Mouse (Mus musculus) forebrain, embryonic 14.5 days (tissue): ENCODE results near the gene Ndfip2. TPM values are rescaled to one million over a fixed set of nuclear protein-coding genes. Genes with fewer than 3 reads are reported as not detected.
A peak's percentile ranks its signal among the peaks of the same experiment; 100 is the strongest.

ENCODE experiments used
- ATAC-seq: fragments of 200-750 bp; cut with Nextera tagmentation; 2 replicates; pipeline ENCODE4 v1.8.0; 2017; ENCODE audit warnings: mild to moderate bottlenecking, moderate library complexity
- DNase-seq: peaks from one replicate; pipeline ENCODE4 v3.0.0-alpha.2; 2015; ENCODE audit warnings: low spot score
- H3K27ac ChIP-seq: fragments of 300-500 bp; sonication (generic); 2 replicates; pipeline ENCODE4 v1.5.1; 2014; ENCODE audit warnings: low read depth, mild to moderate bottlenecking, control low read depth, low read length, moderate library complexity
- H3K27me3 ChIP-seq: fragments of 300-500 bp; sonication (generic); replicated peaks from 2 replicates; pipeline ENCODE4 v1.6.1; 2014; ENCODE audit warnings: low read length, control low read depth, mixed read lengths; ENCODE audit not compliant: control insufficient read depth, insufficient read depth
- H3K36me3 ChIP-seq: fragments of 300-500 bp; sonication (generic); 2 replicates; pipeline ENCODE4 v1.6.1; 2014; ENCODE audit warnings: low read length, control low read depth; ENCODE audit not compliant: control insufficient read depth, insufficient read depth
- H3K4me1 ChIP-seq: fragments of 300-500 bp; sonication (generic); 2 replicates; pipeline ENCODE4 v1.6.1; 2014; ENCODE audit warnings: antibody characterized with exemption, low read length, control low read depth; ENCODE audit not compliant: control insufficient read depth, insufficient read depth
- H3K4me2 ChIP-seq: fragments of 300-500 bp; sonication (generic); 2 replicates; pipeline ENCODE4 v1.6.1; 2014; ENCODE audit warnings: mild to moderate bottlenecking, control low read depth, low read length
- H3K4me3 ChIP-seq: fragments of 300-500 bp; sonication (generic); 2 replicates; pipeline ENCODE4 v1.5.1; 2014; ENCODE audit warnings: low read depth, low read length, control low read depth
- H3K9ac ChIP-seq: fragments of 300-500 bp; sonication (generic); 2 replicates; pipeline ENCODE4 v1.6.1; 2014; ENCODE audit warnings: mild to moderate bottlenecking, low read length, control low read depth, moderate library complexity
- H3K9me3 ChIP-seq: fragments of 300-500 bp; sonication (generic); replicated peaks from 2 replicates; pipeline ENCODE4 v1.6.1; 2016; ENCODE audit warnings: low read length, control low read depth, mixed read lengths; ENCODE audit not compliant: control insufficient read depth
- WGBS: fragments of 180-500 bp; shearing (Covaris S2); extraction: QIAGEN DNeasy Blood & Tissue Kit; methylation state at CpG from one replicate; pipeline ENCODE4 v1.1.7; 2014; 5-methylcytosine and 5-hydroxymethylcytosine counted together
- polyA plus RNA-seq: library from polyadenylated mRNA; unstranded; fragments of >200 nt; fragmentation: Nextera tagmentation; extraction: Ambion mirVana; gene quantifications from 2 replicates; pipeline ENCODE4 v1.2.1, GENCODE M21; 2014

Gene Ndfip2
- polyA plus RNA-seq, 1 experiment from 2014 or later = 91.1 TPM

DNA sequence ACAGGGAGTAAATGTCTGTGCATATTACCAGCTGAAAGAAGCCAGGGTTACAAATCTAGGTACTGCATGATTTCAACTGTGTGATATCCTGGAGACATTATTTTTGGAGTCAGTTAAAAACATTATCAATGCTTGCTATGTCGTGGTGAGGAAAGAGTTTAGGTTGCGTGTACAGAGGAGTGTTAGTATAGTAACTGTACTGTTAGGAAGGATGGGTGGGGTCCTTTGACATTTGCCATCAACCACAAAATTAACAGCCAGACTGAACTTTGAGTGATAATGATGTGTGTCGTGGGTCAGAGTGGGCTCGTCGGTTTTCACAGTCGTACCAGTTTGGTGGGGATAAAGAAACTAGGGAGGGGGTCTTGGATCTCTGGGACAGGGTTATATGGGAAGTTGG, 13.7 kb downstream of the Ndfip2 start:
- DNase-seq (no peak), ATAC-seq (no peak)
- Histone ChIP-seq H3K9ac (no peak overlapping the region), H3K36me3 (no peaks in the 10 kb centered on the region), H3K4me2 (no peak overlapping the region), H3K9me3 (no peaks in the 10 kb centered on the region), H3K27me3 (no peaks in the 10 kb centered on the region), H3K27ac (no peak overlapping the region), H3K4me3 (no peak overlapping the region), H3K4me1 (0 out of 2 replicates have a peak, but pooled peaks cover 3% of the 10 kb centered on the region)
- 90% methylated on average over 6 of the region's 6 CpGs for WGBS

- H3K27me3 ChIP-seq = no peaks in the 10 kb centered on the region
- H3K4me2 ChIP-seq = no peak overlapping the region
- no peaks in the 10 kb centered on the region for H3K9me3 ChIP-seq
- 82% methylated on average over 4 of the region's 4 CpGs for WGBS
- 0 out of 2 replicates have a peak, but pooled peaks cover 3% of the 10 kb centered on the region for H3K4me1 ChIP-seq
- H3K36me3 ChIP-seq = no peaks in the 10 kb centered on the region
- DNase-seq (no peak), ATAC-seq (no peak)
- no peak overlapping the region for H3K9ac ChIP-seq
- H3K4me3 ChIP-seq = no peak overlapping the region
- H3K27ac ChIP-seq = no peak overlapping the region
These were observed 14.2 kb downstream of the Ndfip2 start for GRCm38 (mm10) chr14:105272539-105272938.

DNA sequence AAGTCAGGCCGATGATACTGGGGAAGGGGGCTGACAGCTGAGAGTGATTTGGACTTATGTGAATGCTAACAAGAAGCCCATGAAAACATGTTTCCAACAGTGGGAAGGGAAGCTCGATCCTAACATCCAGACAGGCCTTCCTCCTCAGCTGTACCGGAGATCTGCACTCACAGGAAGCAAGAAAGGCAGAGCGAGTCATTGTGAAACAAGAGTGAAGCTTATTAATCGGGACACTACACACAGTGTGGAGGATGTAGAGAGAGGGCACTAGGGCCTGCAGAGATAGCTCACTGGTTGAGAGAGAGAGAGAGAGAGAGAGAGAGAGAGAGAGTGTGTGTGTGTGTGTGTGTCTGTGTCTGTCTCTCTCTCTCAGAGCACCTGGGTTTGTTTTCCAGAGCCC, 16.8 kb downstream of the Ndfip2 start:
- no peak overlapping the region for H3K27ac ChIP-seq
- H3K4me3 ChIP-seq = no peak overlapping the region
- ATAC-seq = no peak
- H3K9me3 ChIP-seq = no peaks in the 10 kb centered on the region
- no peak overlapping the region for H3K4me2 ChIP-seq
- no peak overlapping the region for H3K9ac ChIP-seq
- 0 out of 2 replicates have a peak, but pooled peaks cover 3% of the 10 kb centered on the region for H3K4me1 ChIP-seq
- no peaks in the 10 kb centered on the region for H3K27me3 ChIP-seq
- H3K36me3 ChIP-seq = no peaks in the 10 kb centered on the region
- 78% methylated on average over 5 of the region's 5 CpGs for WGBS
- no peak for DNase-seq

DNA sequence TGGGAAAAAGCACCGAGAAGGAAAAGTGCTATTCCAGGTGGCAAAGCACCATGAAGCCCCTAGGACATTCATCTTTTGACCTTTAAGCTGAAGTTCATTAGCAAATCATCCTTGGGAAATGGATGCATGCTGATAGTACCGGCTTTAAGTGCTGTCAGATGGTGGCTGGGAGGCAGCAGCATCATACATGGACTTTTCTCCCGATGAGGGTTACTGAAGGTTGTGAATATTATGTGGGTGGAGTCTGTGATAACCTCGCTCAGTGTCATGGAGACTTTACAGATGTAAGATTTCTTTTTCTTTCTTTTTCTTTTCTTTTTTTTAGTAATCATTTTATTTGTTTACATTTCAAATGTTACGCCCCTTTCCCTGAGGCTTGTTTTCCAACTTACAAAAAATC, 18.9 kb downstream of the Ndfip2 start:
- DNase-seq = no peak
- WGBS = 91% methylated on average over 5 of the region's 5 CpGs
- 0 out of 2 replicates have a peak, but pooled peaks cover 3% of the 10 kb centered on the region for H3K4me1 ChIP-seq
- no peaks in the 10 kb centered on the region for H3K27me3 ChIP-seq
- no peak overlapping the region for H3K4me3 ChIP-seq
- ATAC-seq = no peak
- no peak overlapping the region for H3K9ac ChIP-seq
- no peak overlapping the region for H3K27ac ChIP-seq
- H3K4me2 ChIP-seq = no peak overlapping the region
- no peaks in the 10 kb centered on the region for H3K36me3 ChIP-seq
- H3K9me3 ChIP-seq = no peaks in the 10 kb centered on the region

DNA sequence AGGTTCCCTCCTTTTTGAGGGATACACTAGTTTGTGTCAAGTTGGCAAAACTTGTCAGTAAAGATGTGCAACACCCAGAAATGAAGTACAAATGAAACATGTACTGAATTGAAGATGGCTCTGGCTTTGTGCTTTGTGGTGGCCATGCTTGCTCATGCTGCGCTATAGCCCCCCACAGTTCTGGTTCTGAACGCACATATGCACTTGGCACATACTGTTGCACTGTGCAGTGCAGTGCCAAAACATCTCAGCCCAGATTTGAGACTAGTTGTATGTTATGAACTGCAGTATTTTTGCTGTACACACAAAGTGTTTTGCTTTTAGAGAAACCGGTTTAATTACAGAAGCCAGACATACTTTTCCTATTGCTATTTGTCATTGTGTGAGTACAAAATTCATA, 25.7 kb downstream of the Ndfip2 start:
- Histone ChIP-seq H3K9ac (no peak overlapping the region), H3K4me3 (no peak overlapping the region), H3K9me3 (no peaks in the 10 kb centered on the region), H3K4me2 (no peak overlapping the region), H3K36me3 (peaks cover 7% of the 10 kb centered on the region), H3K27ac (no peak overlapping the region), H3K4me1 (no peaks in the 10 kb centered on the region), H3K27me3 (no peaks in the 10 kb centered on the region)
- ATAC-seq (peak; percentile 66; the same call in 1 of the 2 replicates), DNase-seq (peak; percentile 3)
- 84% methylated on average over 3 of the region's 3 CpGs for WGBS

GRCm38 (mm10) chr14:105287557-105287956, 29.2 kb downstream of the Ndfip2 start:
- whole genome bisulfite sequencing = 90% methylated on average over 4 of the region's 4 CpGs
- Histone ChIP-seq H3K27me3 (no peaks in the 10 kb centered on the region), H3K4me3 (no peak overlapping the region), H3K27ac (no peak overlapping the region), H3K9ac (no peak overlapping the region), H3K36me3 (peaks cover 14% of the 10 kb centered on the region), H3K4me2 (no peak overlapping the region), H3K4me1 (no peaks in the 10 kb centered on the region), H3K9me3 (no peaks in the 10 kb centered on the region)
- no peak for ATAC-seq
- DNase-seq = no peak

- Histone ChIP-seq H3K27ac (no peak overlapping the region), H3K9ac (no peak overlapping the region), H3K36me3 (peaks cover 17% of the 10 kb centered on the region), H3K4me3 (no peak overlapping the region), H3K9me3 (no peaks in the 10 kb centered on the region), H3K4me1 (no peaks in the 10 kb centered on the region), H3K4me2 (no peak overlapping the region), H3K27me3 (no peaks in the 10 kb centered on the region)
- WGBS = 93% methylated on average over 2 of the region's 2 CpGs
- DNase-seq (no peak), ATAC-seq (no peak)
These were observed 29.6 kb downstream of the Ndfip2 start for GRCm38 (mm10) chr14:105287972-105288371.

DNA sequence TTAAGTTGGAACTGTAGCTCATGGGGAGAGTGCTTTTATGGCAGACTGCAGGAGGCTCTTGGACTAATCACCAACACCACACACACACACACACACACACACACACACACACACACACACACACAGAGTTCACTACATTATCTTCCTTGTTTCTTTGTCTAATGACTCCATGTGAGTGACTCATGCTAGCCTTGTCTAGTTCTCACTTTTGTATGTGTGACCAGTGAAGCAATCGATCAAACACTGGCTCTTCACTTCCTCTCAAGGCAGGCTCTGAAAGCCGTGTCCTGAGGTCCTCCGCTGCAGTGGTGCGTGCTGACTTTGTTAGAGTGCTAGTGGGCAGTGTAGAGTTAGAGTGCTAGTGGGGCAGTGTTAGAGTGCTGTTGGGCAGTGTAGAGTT, 30.2 kb downstream of the Ndfip2 start:
- H3K4me3 ChIP-seq = no peak overlapping the region
- DNase-seq = no peak
- 91% methylated on average over 4 of the region's 4 CpGs for WGBS

DNA sequence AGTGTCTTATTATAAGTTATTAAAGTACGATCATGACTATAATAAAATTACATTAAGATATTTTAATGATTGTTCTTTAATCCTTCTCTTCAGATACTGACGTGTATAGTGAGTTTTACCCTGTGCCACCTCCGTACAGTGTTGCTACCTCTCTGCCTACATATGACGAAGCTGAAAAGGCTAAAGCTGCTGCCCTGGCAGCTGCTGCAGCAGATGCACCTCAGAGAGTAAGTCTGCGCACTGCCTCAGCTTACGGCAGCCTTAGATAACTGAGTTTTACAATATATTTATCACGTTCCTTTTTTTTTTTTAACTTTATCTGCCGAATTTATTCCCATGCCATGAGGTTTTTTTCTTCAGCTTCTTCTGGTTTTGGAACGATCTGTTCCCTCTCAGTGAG, 33.8 kb downstream of the Ndfip2 start:
- DNase-seq (no peak), ATAC-seq (no peak)
- H3K36me3 ChIP-seq = peaks cover 23% of the 10 kb centered on the region
- WGBS = 95% methylated on average over 9 of the region's 9 CpGs
- H3K4me3 ChIP-seq = no peak overlapping the region
- H3K9me3 ChIP-seq = no peaks in the 10 kb centered on the region
- H3K4me1 ChIP-seq = no peaks in the 10 kb centered on the region
- H3K27me3 ChIP-seq = no peaks in the 10 kb centered on the region
- H3K27ac ChIP-seq = no peak overlapping the region
- no peak overlapping the region for H3K4me2 ChIP-seq
- H3K9ac ChIP-seq = no peak overlapping the region

More for the DNA sequence above, 30.2 kb downstream of the Ndfip2 start:
- ATAC-seq = no peak
- Histone ChIP-seq H3K36me3 (peaks cover 19% of the 10 kb centered on the region), H3K27ac (no peak overlapping the region), H3K9ac (no peak overlapping the region), H3K4me2 (no peak overlapping the region), H3K4me1 (no peaks in the 10 kb centered on the region), H3K27me3 (no peaks in the 10 kb centered on the region), H3K9me3 (no peaks in the 10 kb centered on the region)
